Mouse (Mus musculus): ENCODE measurements at regions not wholly inside any gene's neighbourhood (a gene's known extent, or its start where the extent isn't known, plus 50 kb on each side); places are given as distances from the start of the nearest gene placed in this dataset.

- no peak for ATAC-seq
- no peaks in the 10 kb centered on the region for H3K27me3 ChIP-seq
- DNase-seq (ENCODE audit: low read depth, low spot score) = no peak
- TF ChIP-seq CTCF (IDR thresholded peaks at IDR 0.05) = no peak
- ChIA-PET POLR2A (no interaction called here), CTCF (no interaction called here)
- in situ Hi-C loops (cut with MboI; ENCODE audit: low pct_unique_long_range_greater_than_20kb) = no loop called here
Observed at GRCm38 (mm10) chr12:9298848-9299655, 269.3 kb downstream of the Ttc32 start.

- no peak for TF ChIP-seq CTCF (IDR thresholded peaks at IDR 0.05)
- in situ Hi-C loops (cut with MboI; ENCODE audit: low pct_unique_long_range_greater_than_20kb) = no loop called here
- ChIA-PET POLR2A (no interaction called here), CTCF (interaction anchor here (1.0 kb wide), 1 partner anchor 11 kb away, joined by 3 read pairs; no protein-coding TSS in a partner anchor)
- no peaks in the 10 kb centered on the region for H3K27me3 ChIP-seq
- DNase-seq (ENCODE audit: low read depth, low spot score) = peak; percentile 61
- peak; percentile 85 for ATAC-seq
Observed at GRCm38 (mm10) chr12:9304146-9304545, 265.8 kb upstream of the Osr1 start.

- no peak for TF ChIP-seq CTCF (IDR thresholded peaks at IDR 0.05)
- in situ Hi-C loops (cut with MboI; ENCODE audit: low pct_unique_long_range_greater_than_20kb) = no loop called here
- CTCF ChIA-PET = interaction anchor here (1.0 to 2.4 kb wide), 2 partner anchors 10 to 13 kb away, joined by 3 to 7 read pairs; no protein-coding TSS in a partner anchor
- DNase-seq (ENCODE audit: low read depth, low spot score) = no peak
- ATAC-seq = no peak
- POLR2A ChIA-PET = no interaction called here
- H3K27me3 ChIP-seq = no peaks in the 10 kb centered on the region
Observed at GRCm38 (mm10) chr12:9337891-9338672, 231.8 kb upstream of the Osr1 start.

- no peak for TF ChIP-seq CTCF (IDR thresholded peaks at IDR 0.05)
- ATAC-seq = no peak
Observed at GRCm38 (mm10) chr12:9338801-9339231, 231.1 kb upstream of the Osr1 start.

GRCm38 (mm10) chr12:9340769-9341168 lies 229.1 kb upstream of the Osr1 start:
- ChIA-PET POLR2A (interaction anchor here (1.0 kb wide), 1 partner anchor 224 kb away, joined by 6 read pairs; no protein-coding TSS in a partner anchor), CTCF (interaction anchor here (1.5 kb wide), 1 partner anchor 11 kb away, joined by 4 read pairs; no protein-coding TSS in a partner anchor)
- no peak for DNase-seq (ENCODE audit: low read depth, low spot score)
- no peak for ATAC-seq
- in situ Hi-C loops (cut with MboI; ENCODE audit: low pct_unique_long_range_greater_than_20kb) = no loop called here
- TF ChIP-seq CTCF (IDR thresholded peaks at IDR 0.05) = no peak
- H3K27me3 ChIP-seq = no peaks in the 10 kb centered on the region

More at GRCm38 (mm10) chr12:9338801-9339231, 231.1 kb upstream of the Osr1 start:
- DNase-seq (ENCODE audit: low read depth, low spot score) = no peak
- no peaks in the 10 kb centered on the region for H3K27me3 ChIP-seq
- in situ Hi-C loops (cut with MboI; ENCODE audit: low pct_unique_long_range_greater_than_20kb) = no loop called here
- ChIA-PET CTCF (interaction anchor here (1.0 to 1.2 kb wide), 2 partner anchors 14 to 173 kb away, joined by 3 read pairs; no protein-coding TSS in a partner anchor), POLR2A (no interaction called here)

GRCm38 (mm10) chr12:9345359-9345758 lies 224.6 kb upstream of the Osr1 start:
- H3K27me3 ChIP-seq = no peaks in the 10 kb centered on the region
- no peak for DNase-seq (ENCODE audit: low read depth, low spot score)
- ChIA-PET CTCF (interaction anchor here (0.6 kb wide), 1 partner anchor 245 kb away, joined by 3 read pairs; no protein-coding TSS in a partner anchor), POLR2A (no interaction called here)
- no peak for TF ChIP-seq CTCF (IDR thresholded peaks at IDR 0.05)
- in situ Hi-C loops (cut with MboI; ENCODE audit: low pct_unique_long_range_greater_than_20kb) = no loop called here
- no peak for ATAC-seq

- POLR2A ChIA-PET = no interaction called here
- TF ChIP-seq CTCF (IDR thresholded peaks at IDR 0.05) = no peak
- no peak for ATAC-seq
- H3K27me3 ChIP-seq = no peaks in the 10 kb centered on the region
- in situ Hi-C loops (cut with MboI; ENCODE audit: low pct_unique_long_range_greater_than_20kb) = no loop called here
- CTCF ChIA-PET = no interaction called here
- DNase-seq (ENCODE audit: low read depth, low spot score) = no peak
Observed at GRCm38 (mm10) chr12:9355512-9355911, 214.4 kb upstream of the Osr1 start.

- ATAC-seq = no peak
- H3K27me3 ChIP-seq = no peaks in the 10 kb centered on the region
- CTCF ChIA-PET = no interaction called here
- DNase-seq (ENCODE audit: low read depth, low spot score) = no peak
- TF ChIP-seq CTCF (IDR thresholded peaks at IDR 0.05) = no peak
- POLR2A ChIA-PET = no interaction called here
- in situ Hi-C loops (cut with MboI; ENCODE audit: low pct_unique_long_range_greater_than_20kb) = no loop called here
Observed at GRCm38 (mm10) chr12:9357856-9358255, 212.1 kb upstream of the Osr1 start.

- in situ Hi-C loops (cut with MboI; ENCODE audit: low pct_unique_long_range_greater_than_20kb) = no loop called here
Observed at GRCm38 (mm10) chr12:9358872-9359271, 211.0 kb upstream of the Osr1 start.

GRCm38 (mm10) chr12:9365931-9366330 lies 204.0 kb upstream of the Osr1 start:
- ATAC-seq (peak; percentile 62), DNase-seq (ENCODE audit: low read depth, low spot score) (peak; percentile 28)
- CTCF ChIA-PET = no interaction called here
- TF ChIP-seq CTCF (IDR thresholded peaks at IDR 0.05) = no peak
- in situ Hi-C loops (cut with MboI; ENCODE audit: low pct_unique_long_range_greater_than_20kb) = no loop called here
- no peaks in the 10 kb centered on the region for H3K27me3 ChIP-seq
- POLR2A ChIA-PET = no interaction called here

More at GRCm38 (mm10) chr12:9358872-9359271, 211.0 kb upstream of the Osr1 start:
- H3K27me3 ChIP-seq = no peaks in the 10 kb centered on the region
- no peak for DNase-seq (ENCODE audit: low read depth, low spot score)
- no peak for ATAC-seq
- CTCF ChIA-PET = interaction anchor here (1.1 kb wide), 1 partner anchor 9 kb away, joined by 3 read pairs; no protein-coding TSS in a partner anchor
- POLR2A ChIA-PET = no interaction called here
- no peak for TF ChIP-seq CTCF (IDR thresholded peaks at IDR 0.05)

GRCm38 (mm10) chr12:9368682-9369081 lies 201.2 kb upstream of the Osr1 start:
- in situ Hi-C loops (cut with MboI; ENCODE audit: low pct_unique_long_range_greater_than_20kb) = no loop called here
- TF ChIP-seq CTCF (IDR thresholded peaks at IDR 0.05) = no peak
- DNase-seq (ENCODE audit: low read depth, low spot score) = peak; percentile 70
- no peaks in the 10 kb centered on the region for H3K27me3 ChIP-seq
- CTCF ChIA-PET = no interaction called here
- peak; percentile 78 for ATAC-seq
- POLR2A ChIA-PET = no interaction called here

All from Patski (cell line).